Mouse (Mus musculus) testis, adult 2 months (tissue): ENCODE data around the gene Sh3bp5. TPM values are rescaled to one million over a fixed set of nuclear protein-coding genes. Genes with fewer than 3 reads are reported as not detected.
A peak's percentile ranks its signal among the peaks of the same experiment; 100 is the strongest.

Experiments used
- H3K27ac ChIP-seq: fragments of 200-500 bp; 2 replicates; pipeline ENCODE4 v1.5.1; 2012; ENCODE audit warnings: low read depth, low read length; ENCODE audit not compliant: control insufficient read depth, insufficient read depth
- H3K27me3 ChIP-seq: fragments of 200-500 bp; 2 replicates; pipeline ENCODE4 v1.6.1; 2012; ENCODE audit warnings: mild to moderate bottlenecking, low read length, moderate library complexity; ENCODE audit not compliant: control insufficient read depth, insufficient read depth
- H3K36me3 ChIP-seq: fragments of 200-500 bp; 2 replicates; pipeline ENCODE4 v1.6.1; 2012; ENCODE audit warnings: mild to moderate bottlenecking, low read length; ENCODE audit not compliant: control insufficient read depth, insufficient read depth
- H3K4me1 ChIP-seq: fragments of 200-500 bp; 2 replicates; pipeline ENCODE4 v1.6.1; 2012; ENCODE audit warnings: low read length; ENCODE audit not compliant: control insufficient read depth, insufficient read depth
- H3K4me3 ChIP-seq: fragments of 200-500 bp; 2 replicates; pipeline ENCODE4 v1.5.1; 2012; ENCODE audit warnings: low read depth, mild to moderate bottlenecking, low read length, moderate library complexity, mixed read lengths; ENCODE audit not compliant: control insufficient read depth
- CTCF ChIP-seq: fragments of 200-500 bp; IDR thresholded peaks from 2 replicates; pipeline ENCODE4 v1.5.1; 2012; ENCODE audit warnings: low read depth, mild to moderate bottlenecking, inconsistent platforms, low read length, moderate library complexity; ENCODE audit not compliant: control insufficient read depth, insufficient read depth, insufficient replicate concordance
- POLR2A ChIP-seq: fragments of 200-500 bp; IDR thresholded peaks from 2 replicates; pipeline ENCODE4 v1.6.1; 2012; ENCODE audit warnings: low read depth, mild to moderate bottlenecking, inconsistent platforms, low read length, moderate library complexity; ENCODE audit not compliant: control insufficient read depth
- polyA plus RNA-seq: library from polyadenylated mRNA; depleted of rRNA; stranded (reverse); fragments of >200 nt; gene quantifications from 2 replicates; pipeline ENCODE4 v1.2.3, GENCODE M21; 2012

Sh3bp5 gene
- polyA plus RNA-seq, 1 experiment, result 41.2 TPM

DNA sequence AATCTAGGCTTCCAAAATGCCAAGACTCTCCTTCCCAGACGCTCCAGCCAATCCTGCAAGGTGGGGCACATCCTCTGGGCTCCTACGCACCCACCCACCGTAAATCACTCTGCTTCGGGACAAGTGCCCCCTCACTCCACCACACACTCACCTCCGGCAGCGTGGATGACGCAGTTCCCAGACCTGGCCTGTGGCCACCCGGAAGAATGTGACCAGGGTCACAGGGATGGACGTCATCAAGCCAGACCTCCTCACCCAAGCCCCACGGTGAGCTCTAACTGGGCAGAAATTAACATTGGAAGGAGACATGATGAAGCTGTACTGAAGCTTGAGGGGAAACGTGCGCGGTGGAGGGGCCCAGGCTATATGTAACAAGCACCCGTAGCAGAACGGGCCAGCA is 28.7 kb downstream of the Sh3bp5 start:
- no peak overlapping the region for H3K4me3 ChIP-seq
- no peaks in the 10 kb centered on the region for H3K36me3 ChIP-seq
- TF ChIP-seq CTCF (no peak), POLR2A (no peak)
- H3K27ac ChIP-seq, result peak overlapping the region; percentile 70
- no peaks in the 10 kb centered on the region for H3K27me3 ChIP-seq
- H3K4me1 ChIP-seq, result peaks cover 9% of the 10 kb centered on the region

DNA sequence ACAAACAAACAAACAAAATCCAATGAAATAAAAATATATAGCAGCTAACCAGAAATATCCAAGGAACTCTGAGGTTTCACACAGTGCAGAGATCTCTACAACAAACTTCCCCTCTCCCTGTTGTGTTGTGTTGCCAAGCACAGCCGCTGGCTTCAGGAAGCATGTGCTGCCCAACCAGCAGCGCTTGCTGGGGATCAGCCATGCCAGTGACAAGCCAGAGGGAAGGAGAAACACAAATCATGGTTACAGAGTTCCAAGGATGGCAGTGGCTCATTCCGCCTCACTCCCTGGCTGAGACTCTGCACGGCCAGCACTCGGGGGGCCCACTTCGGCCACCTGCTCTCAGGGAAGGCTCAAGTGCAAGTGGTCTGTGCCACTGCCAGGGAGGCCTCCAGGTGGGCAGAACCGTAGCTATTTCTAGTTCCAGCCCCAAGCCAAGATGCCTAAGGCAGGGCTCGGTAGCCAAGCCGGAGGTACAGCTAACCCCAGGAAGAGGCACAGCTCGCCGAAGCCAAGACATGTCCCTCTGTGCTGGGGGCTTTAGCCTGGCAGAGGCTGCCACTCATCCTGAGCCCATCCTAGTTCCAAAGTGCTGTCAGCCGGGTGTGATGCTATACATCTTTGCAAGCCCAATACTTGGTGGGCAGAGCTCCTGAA is 29.6 kb downstream of the Sh3bp5 start:
- H3K4me3 ChIP-seq, result no peak overlapping the region
- H3K36me3 ChIP-seq, result no peaks in the 10 kb centered on the region
- H3K27ac ChIP-seq, result peak overlapping the region; percentile 60
- H3K4me1 ChIP-seq, result peaks cover 8% of the 10 kb centered on the region
- TF ChIP-seq CTCF (no peak), POLR2A (no peak)
- no peaks in the 10 kb centered on the region for H3K27me3 ChIP-seq

DNA sequence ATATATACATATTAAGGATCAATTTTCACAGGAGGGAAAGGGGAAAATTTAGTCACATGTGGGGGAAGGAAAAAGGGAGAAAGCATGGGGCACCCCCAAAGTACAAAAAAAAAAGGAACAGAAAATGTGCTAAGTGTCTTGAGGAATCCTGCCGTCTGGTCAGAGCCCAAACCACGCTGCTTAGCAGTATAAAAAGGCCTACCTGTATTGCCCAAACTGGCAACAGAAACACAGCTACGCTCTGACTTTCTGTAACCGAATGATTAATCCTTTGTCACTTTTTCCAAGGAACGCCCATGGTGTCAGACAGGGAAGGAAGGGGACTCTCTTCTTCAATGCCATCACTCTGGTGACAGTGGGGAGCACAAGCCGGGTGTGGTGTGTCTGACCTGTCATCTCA is 30.2 kb downstream of the Sh3bp5 start:
- Histone ChIP-seq H3K4me1 (peaks cover 8% of the 10 kb centered on the region), H3K4me3 (no peak overlapping the region), H3K27ac (no peak overlapping the region), H3K36me3 (no peaks in the 10 kb centered on the region), H3K27me3 (no peaks in the 10 kb centered on the region)
- TF ChIP-seq CTCF (no peak), POLR2A (no peak)

DNA sequence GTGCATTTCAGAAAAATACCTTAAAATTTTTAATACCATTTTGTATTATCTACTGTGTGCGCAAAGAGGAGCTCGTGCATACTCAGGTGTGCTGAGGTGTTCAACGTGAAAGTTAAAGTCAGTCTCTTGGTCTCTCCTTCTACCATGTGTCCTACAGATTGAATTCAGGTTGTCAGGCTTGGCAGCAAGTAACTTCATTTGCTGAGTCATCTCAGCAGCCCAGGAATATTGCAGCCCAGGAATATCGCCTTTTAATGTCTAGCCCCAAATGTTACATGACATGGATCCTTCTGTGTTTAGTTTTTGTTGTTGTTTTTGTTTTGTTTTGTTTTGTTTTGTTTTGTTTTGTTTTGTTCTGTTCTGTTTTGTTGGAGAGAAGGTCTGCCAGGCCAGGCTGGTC is 31.2 kb downstream of the Sh3bp5 start:
- TF ChIP-seq POLR2A (no peak), CTCF (no peak)
- Histone ChIP-seq H3K4me1 (peaks cover 8% of the 10 kb centered on the region), H3K4me3 (no peak overlapping the region), H3K36me3 (no peaks in the 10 kb centered on the region), H3K27me3 (no peaks in the 10 kb centered on the region), H3K27ac (no peak overlapping the region)

DNA sequence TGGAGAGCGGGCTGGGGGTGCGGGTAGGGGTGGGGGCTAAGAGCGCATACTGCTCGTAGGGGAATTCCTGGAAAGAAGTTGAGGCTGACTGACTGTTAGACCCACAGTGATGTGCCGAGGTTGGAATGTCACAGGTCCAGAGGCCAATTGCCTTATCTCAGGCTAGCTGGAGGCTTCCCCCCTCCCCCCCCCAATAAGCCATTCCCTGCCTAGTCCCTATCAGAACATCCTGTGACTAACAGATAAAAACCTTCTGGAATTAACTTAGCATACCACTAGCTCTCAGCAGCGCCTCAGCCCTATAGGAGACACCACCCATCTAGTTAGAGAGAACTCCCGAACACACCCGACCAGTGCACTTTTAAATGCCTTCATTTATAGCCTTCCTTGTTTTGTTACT is 31.9 kb downstream of the Sh3bp5 start:
- Histone ChIP-seq H3K4me3 (no peak overlapping the region), H3K36me3 (no peaks in the 10 kb centered on the region), H3K4me1 (peaks cover 8% of the 10 kb centered on the region), H3K27ac (no peak overlapping the region), H3K27me3 (no peaks in the 10 kb centered on the region)
- TF ChIP-seq CTCF (no peak), POLR2A (no peak)

DNA sequence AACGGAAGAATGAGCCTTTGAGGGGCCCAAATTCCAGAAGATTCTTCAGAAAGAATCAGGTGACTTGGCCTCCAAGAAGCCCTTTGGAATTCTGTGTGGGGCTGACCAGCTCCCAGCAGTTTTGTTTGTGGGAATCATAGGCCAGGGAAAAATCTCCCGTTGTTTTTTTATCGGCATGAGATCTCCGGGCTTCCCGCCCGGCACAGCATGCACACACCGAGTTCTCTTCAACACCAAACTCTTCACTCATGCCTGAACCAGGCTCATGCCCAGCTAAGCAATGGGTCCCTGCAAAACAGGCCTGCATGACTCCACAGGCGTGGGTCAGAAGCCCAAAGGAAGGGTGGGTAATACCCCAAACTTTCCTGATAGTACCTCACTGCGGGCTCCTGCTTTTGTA is 32.3 kb downstream of the Sh3bp5 start:
- Histone ChIP-seq H3K36me3 (no peaks in the 10 kb centered on the region), H3K4me1 (peaks cover 8% of the 10 kb centered on the region), H3K27ac (no peak overlapping the region), H3K4me3 (no peak overlapping the region), H3K27me3 (no peaks in the 10 kb centered on the region)
- no peak for TF ChIP-seq POLR2A
- TF ChIP-seq CTCF, result no peak

DNA sequence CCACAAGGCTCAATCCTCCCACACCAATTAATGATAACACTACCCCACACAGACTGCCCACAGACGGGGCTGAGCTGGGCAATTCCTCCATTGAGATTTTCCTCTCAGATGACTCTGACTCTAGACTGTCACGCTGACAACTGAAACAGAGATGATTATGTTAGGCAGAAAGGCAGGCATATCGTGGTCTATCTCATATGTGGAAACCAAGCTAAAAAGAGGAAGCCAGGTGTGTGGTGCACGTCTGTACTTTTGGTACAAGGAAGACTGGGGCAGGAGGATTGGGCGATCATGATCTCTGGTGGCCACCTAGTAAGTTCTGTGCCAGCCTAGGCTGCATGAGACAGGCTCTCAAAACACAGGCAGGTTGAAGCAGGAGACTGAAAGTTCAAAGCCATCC is 33.2 kb downstream of the Sh3bp5 start:
- H3K27me3 ChIP-seq, result no peaks in the 10 kb centered on the region
- no peak overlapping the region for H3K4me3 ChIP-seq
- peaks cover 8% of the 10 kb centered on the region for H3K4me1 ChIP-seq
- no peak for TF ChIP-seq POLR2A
- TF ChIP-seq CTCF, result no peak
- H3K27ac ChIP-seq, result peak overlapping the region; percentile 22
- no peaks in the 10 kb centered on the region for H3K36me3 ChIP-seq
